In the genomic region with DNA sequence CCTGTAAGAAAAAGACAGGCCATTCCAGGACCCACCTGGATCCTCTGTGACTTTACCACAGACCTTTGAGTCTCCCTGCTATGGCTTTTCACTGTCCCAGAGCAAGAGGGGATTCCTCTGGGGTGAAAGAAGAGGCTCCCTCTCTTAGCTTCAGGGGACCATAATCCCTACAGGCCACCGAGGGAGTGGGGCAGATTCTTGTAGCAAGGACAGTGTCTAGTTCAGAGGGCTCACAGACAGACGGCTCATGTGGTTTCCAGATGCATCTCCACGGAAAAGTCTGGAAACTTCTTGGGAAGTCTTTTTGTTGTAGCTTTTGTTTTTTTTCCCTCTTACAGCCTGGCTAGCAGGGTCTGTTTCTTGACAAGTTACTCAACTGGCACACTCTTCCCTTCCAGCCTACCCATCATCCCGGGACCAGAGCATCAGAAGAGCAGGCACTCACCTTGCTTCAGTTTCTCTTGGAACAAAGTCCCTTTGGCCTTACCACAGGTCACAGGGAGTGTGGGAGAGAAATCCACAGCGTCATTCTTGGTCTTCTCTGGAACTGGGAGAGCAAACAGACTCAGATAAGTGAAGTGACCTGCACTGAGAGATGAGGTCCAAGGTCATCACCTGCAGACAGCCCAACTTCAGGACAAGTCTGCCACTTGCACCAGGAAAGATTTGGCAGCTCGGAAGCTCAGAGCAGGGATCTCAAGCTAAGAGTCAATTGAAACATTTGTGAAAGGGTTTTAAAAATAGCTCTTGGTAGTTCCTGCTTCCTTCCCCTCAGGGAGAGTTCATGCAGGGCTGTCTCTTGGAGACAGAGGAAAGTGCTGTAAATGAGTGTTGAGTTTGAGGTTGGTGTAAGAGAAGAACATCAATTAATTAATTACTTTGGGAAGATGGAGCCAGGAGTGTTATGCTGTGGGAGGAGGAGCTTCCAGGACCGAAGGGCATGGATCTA, we compare ENCODE assay signal across 24 mouse cellular contexts. TPM values are rescaled to one million over a fixed set of nuclear protein-coding genes. Genes with fewer than 3 reads are reported as not detected.
DNase-seq lines count a peak whose midpoint lies in the region; ATAC-seq and TF ChIP-seq lines count a peak whose summit lies in the region.
"Not testable (repeated sequence)": the region's sequence is repeated elsewhere in the genome, so short reads cannot be mapped to it uniquely, and the experiment has no call there.
"Had no signal": no experiment of that assay in that cellular context is flagged by ENCODE, and none has a peak within 500 bp of the region (broad histone marks: within the 10 kb centered on the region; RNA-seq: fewer than 3 reads in every experiment).

No protein-coding gene starts in this region.

- H3K79me2 ChIP-seq in MEL (ENCODE audit: control insufficient read depth, insufficient read depth, low read length, poor library complexity): not testable (repeated sequence)

- not testable (repeated sequence) for H3K4me3 ChIP-seq in MEL (ENCODE audit: control insufficient read depth in 1 of 2, insufficient read depth in 1 of 2, low read depth in 2 of 2, low read length in 2 of 2); embryonic facial prominence, embryonic 15.5 days (replicated peaks); hindbrain, embryonic 11.5 days (ENCODE audit: low read depth, low read length); limb, embryonic 15.5 days; midbrain, embryonic 14.5 days (replicated peaks; ENCODE audit: low read depth, low read length)

- not testable (repeated sequence) for H3K9me3 ChIP-seq in MEL (replicated peaks; ENCODE audit: insufficient read depth, low read length); embryonic facial prominence, embryonic 15.5 days (replicated peaks); hindbrain, embryonic 11.5 days (ENCODE audit: control insufficient read depth, low read length); limb, embryonic 15.5 days; midbrain, embryonic 14.5 days (ENCODE audit: control insufficient read depth, low read length)

- not testable (repeated sequence) for TF ChIP-seq CTCF in MEL (IDR thresholded peaks at IDR 0.05 in 2 of 3, conservative IDR thresholded peaks at IDR 0.05 in 1 of 3; ENCODE audit: control insufficient read depth in 1 of 3, insufficient read depth in 1 of 3, low read depth in 2 of 3, low read length in 3 of 3, poor library complexity in 1 of 3, severe bottlenecking in 1 of 3)

- ATAC-seq in embryonic facial prominence, embryonic 15.5 days (ENCODE audit: insufficient number of reproducible peaks, low FRiP score, low TSS enrichment, low read depth): peak; percentile 60; the same call in 1 of the 2 replicates
- peak; percentile 38; the same call in 1 of the 2 replicates for ATAC-seq in hindbrain, embryonic 11.5 days (ENCODE audit: low FRiP score)
- 0 out of 2 replicates have a peak, but pooled peaks have one; percentile 19 for ATAC-seq in limb, embryonic 15.5 days (ENCODE audit: insufficient number of reproducible peaks, low FRiP score, low TSS enrichment, low read depth)
- ATAC-seq in midbrain, embryonic 14.5 days (ENCODE audit: low FRiP score, low TSS enrichment): peak; percentile 34; the same call in 1 of the 2 replicates
- ATAC-seq in neutrophil, adult 5-6 weeks (ENCODE audit: extremely low read depth, insufficient number of reproducible peaks, low FRiP score, poor library complexity, severe bottlenecking): 0 out of 2 replicates have a peak, but pooled peaks have one; percentile 19

- not testable (repeated sequence) for TF ChIP-seq EP300 in MEL (IDR thresholded peaks at IDR 0.05; ENCODE audit: low read depth in 1 of 2, low read length in 2 of 2)

- H3K36me3 ChIP-seq in MEL (ENCODE audit: control insufficient read depth in 1 of 2, insufficient read depth in 2 of 2, low read length in 2 of 2): peaks cover 0 to 16% of the 10 kb centered on the region in 2 experiments; a peak in 2 of 4 replicates
- H3K36me3 ChIP-seq in embryonic facial prominence, embryonic 15.5 days; hindbrain, embryonic 11.5 days (ENCODE audit: control insufficient read depth, insufficient read depth, low read length); limb, embryonic 15.5 days; midbrain, embryonic 14.5 days (ENCODE audit: control insufficient read depth, insufficient read depth, low read length): not testable (repeated sequence)

- TF ChIP-seq RAD21 in MEL (IDR thresholded peaks at IDR 0.05; ENCODE audit: low read depth, low read length): not testable (repeated sequence)

- WGBS in embryonic facial prominence, embryonic 15.5 days: 51% methylated on average over 6 of the region's 7 CpGs
- 79% methylated on average over 6 of the region's 7 CpGs for WGBS in hindbrain, embryonic 11.5 days
- 60% methylated on average over 6 of the region's 7 CpGs for WGBS in limb, embryonic 15.5 days
- WGBS in midbrain, embryonic 14.5 days: 66% methylated on average over 6 of the region's 7 CpGs

- not testable (repeated sequence) for H3K4me2 ChIP-seq in embryonic facial prominence, embryonic 15.5 days (replicated peaks); hindbrain, embryonic 11.5 days (replicated peaks; ENCODE audit: low read depth, low read length); limb, embryonic 15.5 days; midbrain, embryonic 14.5 days (ENCODE audit: low read length)

- H3K27me3 ChIP-seq in MEL (ENCODE audit: control insufficient read depth in 1 of 2, insufficient read depth in 2 of 2, low read length in 2 of 2); embryonic facial prominence, embryonic 15.5 days; hindbrain, embryonic 11.5 days (ENCODE audit: control insufficient read depth, insufficient read depth, low read length); limb, embryonic 15.5 days; midbrain, embryonic 14.5 days (ENCODE audit: control insufficient read depth, insufficient read depth, low read length): not testable (repeated sequence)

- not testable (repeated sequence) for DNase-seq in MEL (ENCODE audit: low read depth, low spot score); hindbrain, embryonic 11.5 days (ENCODE audit: low spot score); midbrain, embryonic 14.5 days
- DNase-seq in heart, adult 11 months: peak; percentile 60

- peaks cover 6 to 18% of the 10 kb centered on the region in 2 experiments; a peak in 3 of 4 replicates for H3K4me1 ChIP-seq in MEL (ENCODE audit: control insufficient read depth in 1 of 2, insufficient read depth in 2 of 2, low read length in 2 of 2)
- not testable (repeated sequence) for H3K4me1 ChIP-seq in embryonic facial prominence, embryonic 15.5 days; hindbrain, embryonic 11.5 days (replicated peaks; ENCODE audit: control insufficient read depth, insufficient read depth, low read length); limb, embryonic 15.5 days; midbrain, embryonic 14.5 days (ENCODE audit: control insufficient read depth, insufficient read depth, low read length)

- H3K27ac ChIP-seq in MEL (ENCODE audit: control insufficient read depth, low read depth, low read length): peak overlapping the region; percentile 28; the same call in 1 of the 2 replicates
- not testable (repeated sequence) for H3K27ac ChIP-seq in embryonic facial prominence, embryonic 15.5 days (replicated peaks); hindbrain, embryonic 11.5 days (ENCODE audit: low read depth, low read length); limb, embryonic 15.5 days; midbrain, embryonic 14.5 days (replicated peaks; ENCODE audit: low read depth, low read length)

- not testable (repeated sequence) for H3K9ac ChIP-seq in MEL (ENCODE audit: control insufficient read depth, low read depth, low read length, poor library complexity, severe bottlenecking); embryonic facial prominence, embryonic 15.5 days; hindbrain, embryonic 11.5 days (ENCODE audit: low read depth, low read length); limb, embryonic 15.5 days; midbrain, embryonic 14.5 days (replicated peaks; ENCODE audit: low read length)

- not testable (repeated sequence) for TF ChIP-seq POLR2A in MEL (IDR thresholded peaks at IDR 0.05; ENCODE audit: control insufficient read depth in 1 of 2, insufficient read depth in 1 of 2, low read depth in 1 of 2, low read length in 2 of 2, poor library complexity in 1 of 2)

RNA-seq across cellular contexts. Expression of gene G530012D18Rik, which starts 4.0 kb away (rescaled TPM):
- total RNA-seq in MEL (2012; rRNA removed): 0.88 and 2.0 TPM in 2 replicates
- 1 to 10 TPM in 1 of 2 experiments, not detected in 1; 6.4 TPM for polyA plus RNA-seq in MEL (2012; ENCODE audit: insufficient read depth in 1 of 2, insufficient read length in 2 of 2, low read depth in 1 of 2, low replicate concordance in 2 of 2, missing spikeins in 1 of 2)
- polyA plus RNA-seq in embryonic facial prominence, embryonic 15.5 days (2015; fragmentation: Nextera tagmentation; extraction: Ambion mirVana): not detected in 2 replicates
- 0.63 TPM in 1 of 2 replicates, not detected in the other for polyA plus RNA-seq in hindbrain, embryonic 11.5 days (2014; fragmentation: Nextera tagmentation; extraction: Ambion mirVana)
- polyA plus RNA-seq in limb, embryonic 15.5 days (2015; fragmentation: Nextera tagmentation; extraction: Ambion mirVana): not detected in 2 replicates
- not detected in 2 replicates for polyA plus RNA-seq in midbrain, embryonic 14.5 days (2014; fragmentation: Nextera tagmentation; extraction: Ambion mirVana)
- 1.9 TPM in 1 of 2 replicates, not detected in the other for total RNA-seq in neutrophil, adult 5-6 weeks (2017)
- total RNA-seq: adrenal gland, postnatal 10 days; adrenal gland, postnatal 4 days; forebrain, postnatal 0 days; gastrocnemius, adult 18-20 months; gastrocnemius, postnatal 14 days; heart, adult 8-10 months; heart, postnatal 10 days; heart, postnatal 4 days had no signal
- polyA plus RNA-seq: brain, embryonic 14.5 days; CD4-positive, CD25-positive, alpha-beta regulatory T cell, adult 4 months; embryonic facial prominence, embryonic 14.5 days; forebrain, embryonic 13.5 days; forebrain, postnatal 0 days; G1E; gonadal fat pad, adult 2 months; heart, embryonic 13.5 days; hindbrain, embryonic 15.5 days; intestine, postnatal 0 days had no signal

RNA-seq across cellular contexts. Expression of gene Sp110, which starts 19.1 kb away (rescaled TPM):
- total RNA-seq in MEL (2012; rRNA removed): 8.6 and 12.7 TPM in 2 replicates
- polyA plus RNA-seq in MEL (2012; ENCODE audit: insufficient read depth in 1 of 2, insufficient read length in 2 of 2, low read depth in 1 of 2, low replicate concordance in 2 of 2, missing spikeins in 1 of 2): 10 to 100 TPM in 1 of 2 experiments, not detected in 1; 13.7 TPM
- polyA plus RNA-seq in embryonic facial prominence, embryonic 15.5 days (2015; fragmentation: Nextera tagmentation; extraction: Ambion mirVana): 2.7 and 3.1 TPM in 2 replicates
- 0.49 and 0.88 TPM in 2 replicates for polyA plus RNA-seq in hindbrain, embryonic 11.5 days (2014; fragmentation: Nextera tagmentation; extraction: Ambion mirVana)
- polyA plus RNA-seq in limb, embryonic 15.5 days (2015; fragmentation: Nextera tagmentation; extraction: Ambion mirVana): 2.1 and 2.3 TPM in 2 replicates
- polyA plus RNA-seq in midbrain, embryonic 14.5 days (2014; fragmentation: Nextera tagmentation; extraction: Ambion mirVana): 2.2 TPM in 1 of 2 replicates, not detected in the other
- total RNA-seq in neutrophil, adult 5-6 weeks (2017): 199 and 206 TPM in 2 replicates
- polyA plus RNA-seq: G1E had no signal

RNA-seq across cellular contexts. Expression of gene Sp140, which starts 20.7 kb away (rescaled TPM):
- 7.3 and 8.2 TPM in 2 replicates for total RNA-seq in MEL (2012; rRNA removed)
- 10 to 100 TPM in 1 of 2 experiments, not detected in 1; 16.5 TPM for polyA plus RNA-seq in MEL (2012; ENCODE audit: insufficient read depth in 1 of 2, insufficient read length in 2 of 2, low read depth in 1 of 2, low replicate concordance in 2 of 2, missing spikeins in 1 of 2)
- 1.4 TPM in 2 replicates for polyA plus RNA-seq in embryonic facial prominence, embryonic 15.5 days (2015; fragmentation: Nextera tagmentation; extraction: Ambion mirVana)
- 1.0 and 1.4 TPM in 2 replicates for polyA plus RNA-seq in hindbrain, embryonic 11.5 days (2014; fragmentation: Nextera tagmentation; extraction: Ambion mirVana)
- 1.4 and 1.9 TPM in 2 replicates for polyA plus RNA-seq in limb, embryonic 15.5 days (2015; fragmentation: Nextera tagmentation; extraction: Ambion mirVana)
- polyA plus RNA-seq in midbrain, embryonic 14.5 days (2014; fragmentation: Nextera tagmentation; extraction: Ambion mirVana): 1.3 TPM in 1 of 2 replicates, not detected in the other
- total RNA-seq in neutrophil, adult 5-6 weeks (2017): 151 and 168 TPM in 2 replicates
- polyA plus RNA-seq: G1E had no signal
